20 mouse cellular contexts compared by ENCODE assay signal in genomic region chr16:93379611-93380010, GRCm38 (mm10).
"Had no signal": no experiment of that assay in that cellular context is flagged by ENCODE, and none has a peak within 500 bp of the region (broad histone marks: within the 10 kb centered on the region; RNA-seq: fewer than 3 reads in every experiment).

No protein-coding gene starts in this region.

- DNase-seq: kidney, adult 2 months; kidney, postnatal 25 days; layer of hippocampus, adult 9-11 months; liver; lung, adult 18-20 months; lung, postnatal 14 days; right cerebral cortex, postnatal 25 days; thymus, adult 18-20 months; thymus, postnatal 4 days had no signal

- H3K4me1 ChIP-seq: liver, embryonic 15.5 days had no signal

- H3K9me3 ChIP-seq: limb, embryonic 10.5 days; limb, embryonic 13.5 days; liver, embryonic 12.5 days; liver, embryonic 15.5 days; midbrain, embryonic 12.5 days; neural tube, embryonic 13.5 days had no signal

- H3K27ac ChIP-seq: kidney, postnatal 0 days; layer of hippocampus, adult 2 months; limb, embryonic 10.5 days; limb, embryonic 13.5 days; liver, embryonic 12.5 days; liver, embryonic 15.5 days; macrophage; midbrain, embryonic 12.5 days; neural tube, embryonic 13.5 days had no signal

- H3K9ac ChIP-seq: limb, embryonic 13.5 days; liver, embryonic 12.5 days; liver, embryonic 15.5 days; midbrain, embryonic 12.5 days; neural tube, embryonic 13.5 days had no signal

- H3K36me3 ChIP-seq: limb, embryonic 10.5 days; limb, embryonic 13.5 days; liver, embryonic 12.5 days; liver, embryonic 15.5 days; midbrain, embryonic 12.5 days; neural tube, embryonic 13.5 days had no signal

- H3K27me3 ChIP-seq: midbrain, embryonic 12.5 days; neural tube, embryonic 13.5 days had no signal

- H3K4me2 ChIP-seq: limb, embryonic 13.5 days; liver, embryonic 12.5 days; liver, embryonic 15.5 days; midbrain, embryonic 12.5 days; neural tube, embryonic 13.5 days had no signal

- H3K4me3 ChIP-seq: layer of hippocampus, adult 2 months; limb, embryonic 10.5 days; limb, embryonic 13.5 days; liver, embryonic 12.5 days; liver, embryonic 15.5 days; midbrain, embryonic 12.5 days; myocyte; neural tube, embryonic 13.5 days had no signal

- ATAC-seq: liver, embryonic 12.5 days; midbrain, embryonic 16.5 days had no signal
